Mouse (Mus musculus) layer of hippocampus, postnatal 10 days (tissue): ENCODE results near the gene Tarbp2. TPM values are rescaled to one million over a fixed set of nuclear protein-coding genes. Genes with fewer than 3 reads are reported as not detected.

Experiments
- DNase-seq, 2 experiments: peaks; one replicate each; pipeline ENCODE4 v3.0.0; 2021; ENCODE audit warnings: low spot score in 2 of 2
- total RNA-seq, 2 experiments: library from RNA; stranded (reverse); gene quantifications; 2 replicates each; pipeline ENCODE4 v1.2.3; 2021

Tarbp2 gene
- total RNA-seq, 2 experiments from 2014 or later: 45.7 to 46.8 TPM

- no peak for DNase-seq
These were observed 3.5 kb downstream of the Tarbp2 start for GRCm38 (mm10) chr15:102521480-102521879.

GRCm38 (mm10) chr15:102524892-102525485 is 7.0 kb downstream of the Tarbp2 start, which contains the start of gene Npff:
TSS of gene Npff (minus strand) at chr15:102524942.
- peak; percentile 84 to 85 for DNase-seq

GRCm38 (mm10) chr15:102526111-102527002 is 8.4 kb downstream of the Tarbp2 start:
- no peak for DNase-seq

- DNase-seq: no peak
These were observed 9.9 kb downstream of the Tarbp2 start for GRCm38 (mm10) chr15:102527936-102528335.

- DNase-seq: no peak
These were observed 10.4 kb downstream of the Tarbp2 start for GRCm38 (mm10) chr15:102528396-102528795.

- no peak for DNase-seq
These were observed 12.6 kb downstream of the Tarbp2 start for GRCm38 (mm10) chr15:102530566-102530965.

- DNase-seq: no peak
These were observed 13.6 kb downstream of the Tarbp2 start for GRCm38 (mm10) chr15:102531586-102531985.

GRCm38 (mm10) chr15:102532106-102532900 is 14.3 kb downstream of the Tarbp2 start:
- no peak for DNase-seq

- no peak for DNase-seq
These were observed 15.9 kb downstream of the Tarbp2 start for GRCm38 (mm10) chr15:102533926-102534325.

- DNase-seq: peak in 1 of 2 experiments; percentile 35
These were observed 26.8 kb downstream of the Tarbp2 start for GRCm38 (mm10) chr15:102544801-102545200.

GRCm38 (mm10) chr15:102546246-102546645 is 28.3 kb downstream of the Tarbp2 start:
- no peak for DNase-seq

GRCm38 (mm10) chr15:102546677-102547427 is 28.9 kb downstream of the Tarbp2 start:
- peak; percentile 80 to 84 for DNase-seq

GRCm38 (mm10) chr15:102547478-102547877 is 29.5 kb downstream of the Tarbp2 start:
- DNase-seq: peak; percentile 37 to 51

- no peak for DNase-seq
These were observed 34.6 kb downstream of the Tarbp2 start for GRCm38 (mm10) chr15:102552599-102552998.

GRCm38 (mm10) chr15:102555581-102555980 is 37.6 kb downstream of the Tarbp2 start:
- DNase-seq: no peak

GRCm38 (mm10) chr15:102557580-102557979 is 39.6 kb downstream of the Tarbp2 start:
- DNase-seq: no peak

- no peak for DNase-seq
These were observed 44.5 kb downstream of the Tarbp2 start for GRCm38 (mm10) chr15:102562491-102562890.

- DNase-seq: no peak
These were observed 45.1 kb downstream of the Tarbp2 start for GRCm38 (mm10) chr15:102563061-102563460.

- DNase-seq: peak in 1 of 2 experiments; percentile 24
These were observed 45.7 kb downstream of the Tarbp2 start for GRCm38 (mm10) chr15:102563681-102564080.

- DNase-seq: no peak
These were observed 49.9 kb downstream of the Tarbp2 start for GRCm38 (mm10) chr15:102567849-102568248.

GRCm38 (mm10) chr15:102572081-102572480 is 54.1 kb downstream of the Tarbp2 start:
- DNase-seq: no peak
